Mouse (Mus musculus): ENCODE measurements around the gene Il2rb. TPM values are rescaled to one million over a fixed set of nuclear protein-coding genes. Genes with fewer than 3 reads are reported as not detected.
A peak's percentile ranks its signal among the peaks of the same experiment; 100 is the strongest.

The Il2rb gene
- 0.39 and 1.2 TPM in 2 replicates for polyA plus RNA-seq (2015; fragmentation: Nextera tagmentation; extraction: Ambion mirVana)

DNA sequence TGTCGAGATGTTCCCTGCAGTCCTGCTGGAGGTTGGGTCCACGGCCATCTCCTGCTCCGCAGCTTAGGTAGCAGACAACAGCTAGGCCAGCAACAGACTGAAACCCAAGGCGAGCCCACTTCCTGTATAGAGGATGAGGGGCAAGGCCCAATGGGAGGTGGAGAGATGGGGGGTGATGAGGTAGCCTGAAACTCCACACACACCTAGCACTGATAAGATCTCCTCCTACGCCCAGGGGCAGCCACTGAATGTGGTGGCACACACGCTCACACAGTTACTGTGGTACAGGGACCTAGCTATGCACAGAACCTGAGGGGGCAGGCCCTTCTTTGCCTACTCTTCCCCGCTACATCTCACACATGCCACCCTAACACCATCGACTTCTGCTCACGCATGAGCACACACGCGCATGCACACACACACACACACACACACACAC is at the start of gene Il2rb:
Il2rb (minus strand) TSS at position 304 of the 439 bp plus-strand sequence.
- no peaks in the 10 kb centered on the region for H3K9me3 ChIP-seq (ENCODE audit: control insufficient read depth, low read length)
- H3K27me3 ChIP-seq (ENCODE audit: control insufficient read depth, insufficient read depth, low read depth, low read length): no peaks in the 10 kb centered on the region
- no peak within 1 kb of the TSS for H3K4me2 ChIP-seq (ENCODE audit: low read depth, low read length)
- WGBS: 86% methylated on average over 11 of the region's 11 CpGs
- no peak within 1 kb of the TSS for H3K27ac ChIP-seq (ENCODE audit: low read length)
- ATAC-seq (ENCODE audit: low read depth): no peak
- H3K36me3 ChIP-seq (ENCODE audit: control insufficient read depth, insufficient read depth, low read length): no peaks in the 10 kb centered on the region
- no peak within 1 kb of the TSS for H3K9ac ChIP-seq (ENCODE audit: low read length)
- no peaks in the 10 kb centered on the region for H3K4me1 ChIP-seq (replicated peaks; ENCODE audit: control insufficient read depth, insufficient read depth, low read length)
- H3K4me3 ChIP-seq (ENCODE audit: low read length): no peak within 1 kb of the TSS

DNA sequence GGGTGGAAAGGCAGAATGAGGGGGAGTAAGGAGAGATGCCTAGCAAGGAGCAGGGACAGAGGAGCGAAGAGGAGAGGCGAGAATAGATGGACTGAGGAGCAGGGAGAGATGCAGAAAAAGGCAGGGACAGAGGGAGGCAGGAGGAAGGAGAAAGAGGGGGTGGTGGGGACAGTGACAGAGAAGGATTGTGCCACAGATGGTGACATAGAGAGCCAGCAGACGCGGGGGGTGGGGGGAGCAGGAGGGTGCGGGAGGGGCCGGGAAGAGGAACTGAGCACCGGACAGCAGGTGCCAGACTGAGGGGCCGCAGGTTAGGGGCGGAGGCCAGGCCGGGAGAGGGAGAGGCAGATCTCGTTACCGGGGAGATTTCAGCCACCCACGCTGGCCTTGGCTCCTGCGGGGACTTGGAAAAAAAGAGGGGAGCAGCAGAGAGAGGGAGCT is 49.5 kb upstream of the Il2rb start, which contains the start of gene Sstr3:
Sstr3 (minus strand) TSS at position 125 of the 441 bp plus-strand sequence.
- no peak for ATAC-seq (ENCODE audit: low read depth)
- no peak within 1 kb of the TSS for H3K9ac ChIP-seq (ENCODE audit: low read length)

DNA sequence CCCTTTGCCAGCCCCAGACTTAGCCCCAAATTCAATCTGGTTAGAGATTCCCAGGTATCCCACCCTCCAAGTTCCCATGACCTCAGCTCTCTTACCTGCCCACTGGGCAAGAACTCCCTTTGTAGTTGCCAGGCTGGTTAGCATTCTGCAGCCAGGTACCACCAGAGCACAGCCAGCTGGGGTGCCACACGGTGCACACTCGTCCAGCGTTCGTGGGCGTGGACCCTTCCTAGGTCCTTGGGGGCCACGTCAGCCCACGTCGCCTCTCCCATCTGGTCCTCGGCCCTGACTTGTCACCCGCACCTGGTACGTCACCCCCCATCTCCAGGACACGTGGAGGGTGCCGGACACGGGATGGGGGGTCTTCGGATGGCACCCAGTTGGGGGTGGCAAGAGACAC is 49.0 kb upstream of the Il2rb start:
- ATAC-seq (ENCODE audit: low read depth): no peak
- Histone ChIP-seq H3K36me3 (ENCODE audit: control insufficient read depth, insufficient read depth, low read length) (no peaks in the 10 kb centered on the region), H3K4me3 (ENCODE audit: low read length) (no peak overlapping the region), H3K9me3 (ENCODE audit: control insufficient read depth, low read length) (no peaks in the 10 kb centered on the region), H3K4me2 (ENCODE audit: low read depth, low read length) (no peak overlapping the region), H3K4me1 (replicated peaks; ENCODE audit: control insufficient read depth, insufficient read depth, low read length) (peaks cover 9% of the 10 kb centered on the region), H3K9ac (ENCODE audit: low read length) (no peak overlapping the region), H3K27ac (ENCODE audit: low read length) (no peak overlapping the region), H3K27me3 (ENCODE audit: control insufficient read depth, insufficient read depth, low read depth, low read length) (peaks cover 2% of the 10 kb centered on the region; the same call in 1 of the 2 replicates)
- 59% methylated on average over 15 of the region's 15 CpGs for WGBS

More for the DNA sequence above, 49.5 kb upstream of the Il2rb start, which contains the start of gene Sstr3:
- no peak within 1 kb of the TSS for H3K4me3 ChIP-seq (ENCODE audit: low read length)
- peaks cover 2% of the 10 kb centered on the region; the same call in 1 of the 2 replicates for H3K27me3 ChIP-seq (ENCODE audit: control insufficient read depth, insufficient read depth, low read depth, low read length)
- no peak within 1 kb of the TSS for H3K4me2 ChIP-seq (ENCODE audit: low read depth, low read length)
- no peak within 1 kb of the TSS for H3K27ac ChIP-seq (ENCODE audit: low read length)
- no peaks in the 10 kb centered on the region for H3K36me3 ChIP-seq (ENCODE audit: control insufficient read depth, insufficient read depth, low read length)
- WGBS: 4% methylated on average over 14 of the region's 14 CpGs
- no peaks in the 10 kb centered on the region for H3K9me3 ChIP-seq (ENCODE audit: control insufficient read depth, low read length)
- peaks cover 9% of the 10 kb centered on the region for H3K4me1 ChIP-seq (replicated peaks; ENCODE audit: control insufficient read depth, insufficient read depth, low read length)

DNA sequence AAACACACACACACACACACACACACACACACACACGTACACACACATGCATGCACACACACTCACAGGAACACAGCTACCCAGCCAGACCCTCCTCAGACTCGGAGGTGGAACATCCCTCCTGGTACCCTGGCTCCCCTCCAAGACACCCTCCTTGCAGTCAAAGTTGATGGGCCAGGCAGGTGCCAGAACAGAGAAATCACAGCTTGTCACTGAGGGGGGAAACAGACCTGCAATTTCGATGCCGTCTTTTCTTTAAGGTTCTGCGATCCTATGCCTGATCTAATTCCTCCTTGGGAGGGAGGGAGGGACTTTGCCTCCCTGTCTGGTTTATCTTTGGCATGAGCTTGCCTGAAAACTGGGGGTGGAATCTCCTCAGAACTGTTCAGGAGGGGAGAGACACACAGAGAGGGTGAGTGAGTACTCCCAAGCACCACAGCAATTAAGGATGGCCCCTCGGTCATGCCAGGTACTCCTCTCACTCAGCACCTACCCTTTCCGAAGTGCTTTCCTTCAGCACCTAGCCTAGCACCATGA is 47.8 kb upstream of the Il2rb start:
- ATAC-seq (ENCODE audit: low read depth): no peak
- Histone ChIP-seq H3K9ac (ENCODE audit: low read length) (no peak overlapping the region), H3K4me2 (ENCODE audit: low read depth, low read length) (no peak overlapping the region), H3K9me3 (ENCODE audit: control insufficient read depth, low read length) (no peaks in the 10 kb centered on the region), H3K36me3 (ENCODE audit: control insufficient read depth, insufficient read depth, low read length) (no peaks in the 10 kb centered on the region), H3K27me3 (ENCODE audit: control insufficient read depth, insufficient read depth, low read depth, low read length) (peaks cover 2% of the 10 kb centered on the region; the same call in 1 of the 2 replicates), H3K4me1 (replicated peaks; ENCODE audit: control insufficient read depth, insufficient read depth, low read length) (peaks cover 9% of the 10 kb centered on the region), H3K4me3 (ENCODE audit: low read length) (no peak overlapping the region), H3K27ac (ENCODE audit: low read length) (no peak overlapping the region)
- WGBS: 42% methylated on average over 7 of the region's 7 CpGs

DNA sequence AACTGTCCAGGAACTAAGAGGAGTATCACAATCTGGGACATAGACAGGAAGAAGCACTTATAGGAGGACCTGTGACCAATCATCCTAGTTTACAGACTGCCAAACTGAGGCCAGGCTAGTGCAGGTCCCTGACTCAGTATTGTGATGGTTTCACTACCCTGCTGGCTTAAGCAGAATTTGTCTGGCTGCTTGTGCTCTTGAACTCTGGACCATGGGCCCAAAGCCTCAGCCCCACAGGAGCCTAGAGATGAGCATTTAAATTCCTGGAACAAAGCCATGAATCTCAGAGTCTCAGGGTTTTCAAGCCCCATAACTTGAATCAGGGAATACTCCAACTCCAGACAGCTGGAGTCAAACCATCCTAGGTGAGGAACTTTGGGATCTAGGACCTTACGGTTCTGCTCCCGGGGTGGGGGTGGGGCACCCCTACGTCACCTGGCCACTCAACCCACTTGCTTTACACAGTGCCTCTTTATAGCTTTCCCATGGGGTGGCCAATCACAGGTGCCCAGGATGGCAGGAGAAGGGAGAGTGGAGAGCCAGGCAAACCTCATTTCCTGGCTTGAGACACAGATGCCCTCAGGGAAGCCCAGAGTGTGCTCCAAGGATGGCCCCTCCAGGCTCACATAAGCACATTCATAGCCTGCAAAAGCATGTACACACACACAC is 47.2 kb upstream of the Il2rb start:
- Histone ChIP-seq H3K27ac (ENCODE audit: low read length) (no peak overlapping the region), H3K4me1 (replicated peaks; ENCODE audit: control insufficient read depth, insufficient read depth, low read length) (peaks cover 9% of the 10 kb centered on the region), H3K36me3 (ENCODE audit: control insufficient read depth, insufficient read depth, low read length) (no peaks in the 10 kb centered on the region), H3K4me3 (ENCODE audit: low read length) (no peak overlapping the region), H3K9me3 (ENCODE audit: control insufficient read depth, low read length) (no peaks in the 10 kb centered on the region), H3K9ac (ENCODE audit: low read length) (no peak overlapping the region), H3K4me2 (ENCODE audit: low read depth, low read length) (no peak overlapping the region), H3K27me3 (ENCODE audit: control insufficient read depth, insufficient read depth, low read depth, low read length) (peaks cover 2% of the 10 kb centered on the region; the same call in 1 of the 2 replicates)
- peak; percentile 53; the same call in 1 of the 2 replicates for ATAC-seq (ENCODE audit: low read depth)
- 44% methylated on average over 3 of the region's 3 CpGs for WGBS

DNA sequence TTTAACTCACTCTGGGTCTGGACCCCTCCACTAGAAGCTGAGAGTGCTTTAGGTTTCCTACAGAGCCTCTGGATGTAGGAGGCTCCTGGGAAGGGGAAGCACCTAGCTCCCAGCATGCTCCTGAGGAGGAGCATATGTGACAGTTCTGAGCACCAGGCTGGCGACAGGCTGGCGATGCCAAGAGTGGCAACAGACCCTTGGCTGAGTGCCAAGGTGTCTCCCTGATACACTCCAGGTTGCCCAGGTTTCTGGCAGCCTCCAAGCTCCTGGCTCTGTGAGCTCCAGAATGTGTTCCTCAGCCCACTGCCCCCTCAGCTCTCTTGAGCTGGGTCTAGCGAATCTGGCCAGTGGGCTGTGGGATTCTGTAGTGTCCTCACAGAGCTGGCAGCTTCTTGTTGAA is 46.5 kb upstream of the Il2rb start:
- peaks cover 9% of the 10 kb centered on the region for H3K4me1 ChIP-seq (replicated peaks; ENCODE audit: control insufficient read depth, insufficient read depth, low read length)
- WGBS: 16% methylated on average over 3 of the region's 3 CpGs
- peaks cover 2% of the 10 kb centered on the region; the same call in 1 of the 2 replicates for H3K27me3 ChIP-seq (ENCODE audit: control insufficient read depth, insufficient read depth, low read depth, low read length)
- H3K36me3 ChIP-seq (ENCODE audit: control insufficient read depth, insufficient read depth, low read length): no peaks in the 10 kb centered on the region
- no peak overlapping the region for H3K4me2 ChIP-seq (ENCODE audit: low read depth, low read length)
- H3K9ac ChIP-seq (ENCODE audit: low read length): no peak overlapping the region
- H3K4me3 ChIP-seq (ENCODE audit: low read length): no peak overlapping the region
- H3K27ac ChIP-seq (ENCODE audit: low read length): no peak overlapping the region
- ATAC-seq (ENCODE audit: low read depth): peak; percentile 42
- no peaks in the 10 kb centered on the region for H3K9me3 ChIP-seq (ENCODE audit: control insufficient read depth, low read length)

DNA sequence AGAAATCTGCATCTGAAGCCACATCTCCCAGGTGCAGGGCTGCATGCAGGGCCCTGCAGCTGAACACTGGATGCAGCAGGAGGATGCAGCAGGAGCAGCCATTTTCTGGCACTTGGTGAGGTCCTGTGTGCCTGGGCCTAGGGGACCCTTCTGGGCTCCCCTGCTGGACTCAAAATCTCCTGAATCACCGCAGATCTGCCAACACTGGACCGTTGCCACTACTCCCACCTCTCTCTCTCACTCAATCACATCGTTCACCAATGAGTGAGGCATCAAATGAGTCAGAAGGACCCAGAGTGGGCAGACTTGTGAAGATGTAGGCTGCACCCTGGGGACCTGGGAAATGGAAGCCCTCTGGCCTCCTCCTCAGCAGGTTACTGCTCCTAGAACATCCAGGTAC is 46.0 kb upstream of the Il2rb start:
- Histone ChIP-seq H3K9ac (ENCODE audit: low read length) (no peak overlapping the region), H3K27ac (ENCODE audit: low read length) (no peak overlapping the region), H3K36me3 (ENCODE audit: control insufficient read depth, insufficient read depth, low read length) (no peaks in the 10 kb centered on the region), H3K9me3 (ENCODE audit: control insufficient read depth, low read length) (no peaks in the 10 kb centered on the region), H3K4me1 (replicated peaks; ENCODE audit: control insufficient read depth, insufficient read depth, low read length) (peaks cover 9% of the 10 kb centered on the region), H3K4me3 (ENCODE audit: low read length) (no peak overlapping the region), H3K4me2 (ENCODE audit: low read depth, low read length) (no peak overlapping the region), H3K27me3 (ENCODE audit: control insufficient read depth, insufficient read depth, low read depth, low read length) (peaks cover 2% of the 10 kb centered on the region; the same call in 1 of the 2 replicates)
- no peak for ATAC-seq (ENCODE audit: low read depth)
- WGBS: 63% methylated on average over 3 of the region's 3 CpGs

DNA sequence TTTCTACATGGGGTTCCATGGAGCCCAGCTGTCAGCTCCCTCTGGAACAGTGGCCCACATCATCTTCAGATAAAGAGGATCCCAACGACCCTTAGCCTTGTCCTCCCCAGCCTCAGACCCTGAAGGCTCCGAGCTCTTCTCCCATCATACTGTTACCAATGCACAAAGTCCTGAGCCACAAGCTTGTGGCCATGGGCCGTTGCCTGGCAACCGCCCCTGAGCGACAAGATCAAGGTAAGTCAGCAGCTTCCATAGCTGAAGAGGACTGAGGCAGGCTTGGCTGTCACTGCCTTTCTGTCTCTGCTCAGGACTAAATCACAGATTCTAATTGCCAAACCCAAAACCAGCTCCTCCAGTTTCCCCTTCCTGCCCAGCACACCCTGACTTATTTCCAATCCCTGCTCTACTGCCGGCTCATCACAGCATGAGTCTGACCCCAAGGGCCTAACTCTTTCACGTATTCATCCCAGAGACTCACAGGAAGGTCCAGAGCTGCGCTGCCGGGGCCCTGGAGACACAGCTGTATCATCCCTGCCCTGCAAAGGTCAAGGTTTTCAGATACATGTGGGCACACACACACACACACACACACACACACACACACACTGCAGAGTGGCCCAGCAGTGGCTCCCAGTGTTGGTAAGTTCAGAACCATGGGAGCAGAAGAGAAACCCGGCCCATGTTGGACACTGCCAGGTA is 40.8 kb upstream of the Il2rb start:
- no peak for ATAC-seq (ENCODE audit: low read depth)
- Histone ChIP-seq H3K4me3 (ENCODE audit: low read length) (no peak overlapping the region), H3K27ac (ENCODE audit: low read length) (no peak overlapping the region), H3K27me3 (ENCODE audit: control insufficient read depth, insufficient read depth, low read depth, low read length) (no peaks in the 10 kb centered on the region), H3K4me1 (replicated peaks; ENCODE audit: control insufficient read depth, insufficient read depth, low read length) (peaks cover 13% of the 10 kb centered on the region), H3K36me3 (ENCODE audit: control insufficient read depth, insufficient read depth, low read length) (no peaks in the 10 kb centered on the region), H3K4me2 (ENCODE audit: low read depth, low read length) (no peak overlapping the region), H3K9me3 (ENCODE audit: control insufficient read depth, low read length) (no peaks in the 10 kb centered on the region), H3K9ac (ENCODE audit: low read length) (no peak overlapping the region)
- WGBS: 41% methylated on average over 10 of the region's 10 CpGs

DNA sequence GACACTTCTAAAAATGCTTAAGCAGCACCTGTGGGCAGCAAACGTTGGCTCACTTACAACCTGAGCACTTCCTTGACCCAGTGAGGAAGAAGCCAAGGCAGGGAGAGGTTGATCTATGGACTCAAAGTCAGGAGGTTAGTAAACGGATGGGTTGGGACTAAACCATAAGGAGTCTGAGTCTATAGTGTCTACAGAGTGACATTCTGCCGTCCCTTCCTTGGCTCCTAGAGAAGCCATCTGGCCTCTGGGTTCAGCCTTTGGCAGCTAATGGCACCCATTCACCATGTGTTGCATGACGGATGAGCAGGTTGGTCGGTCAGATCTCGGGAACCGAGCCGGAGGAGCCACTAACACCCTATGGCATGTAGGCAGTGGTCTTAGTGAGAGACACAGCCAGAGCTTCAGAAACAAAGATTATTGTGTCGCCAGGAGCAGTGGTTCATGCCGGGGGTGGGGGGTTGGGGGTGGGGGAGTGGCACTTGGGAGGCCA is 38.3 kb upstream of the Il2rb start:
- 61% methylated on average over 10 of the region's 10 CpGs for WGBS
- no peak overlapping the region for H3K4me3 ChIP-seq (ENCODE audit: low read length)
- H3K27ac ChIP-seq (ENCODE audit: low read length): peak overlapping the region; percentile 88
- no peaks in the 10 kb centered on the region for H3K9me3 ChIP-seq (ENCODE audit: control insufficient read depth, low read length)
- no peak for ATAC-seq (ENCODE audit: low read depth)
- no peaks in the 10 kb centered on the region for H3K36me3 ChIP-seq (ENCODE audit: control insufficient read depth, insufficient read depth, low read length)
- H3K27me3 ChIP-seq (ENCODE audit: control insufficient read depth, insufficient read depth, low read depth, low read length): no peaks in the 10 kb centered on the region
- no peak overlapping the region for H3K9ac ChIP-seq (ENCODE audit: low read length)
- H3K4me1 ChIP-seq (replicated peaks; ENCODE audit: control insufficient read depth, insufficient read depth, low read length): peaks cover 35% of the 10 kb centered on the region
- H3K4me2 ChIP-seq (ENCODE audit: low read depth, low read length): no peak overlapping the region

Measured in lung, embryonic 16.5 days (tissue).